Mouse (Mus musculus) CD8-positive naive resting alpha-beta T cell, adult 57 days (primary cell): Measurements from ENCODE around the gene Ache. TPM values are rescaled to one million over a fixed set of nuclear protein-coding genes. Genes with fewer than 3 reads are reported as not detected.

Experiments
- total RNA-seq: library from RNA; stranded (reverse); gene quantifications from one replicate; pipeline ENCODE4 v1.2.4, GENCODE M21; 2023

Ache gene
- 0.80 TPM for total RNA-seq

GRCm38 (mm10) chr5:137287032-137287952 is at the start of gene Ache:
Ache (plus strand) TSS chr5:137287519.

GRCm38 (mm10) chr5:137293839-137294743 is 6.8 kb downstream of the Ache start, which contains the start of gene Ufsp1:
Ufsp1 (plus strand) TSS chr5:137294629.

GRCm38 (mm10) chr5:137307071-137307912 is 20.0 kb downstream of the Ache start, which contains the start of gene Srrt:
Srrt (minus strand) TSS chr5:137307674.

GRCm38 (mm10) chr5:137314193-137315083 is 27.1 kb downstream of the Ache start, which contains the start of gene Trip6:
Trip6 (minus strand) TSS chr5:137314404.

GRCm38 (mm10) chr5:137333512-137334174 is 46.3 kb downstream of the Ache start, which contains the start of gene Slc12a9:
Slc12a9 (minus strand) TSS chr5:137333597.

Other genes with a start within 250 kb of the Ache start
- 25.9 TPM for gene Ap1s1, start 241.4 kb upstream of the Ache start, total RNA-seq
- gene Serpine1, start 215.3 kb upstream of the Ache start, total RNA-seq, result not detected
- 87.5 TPM for gene Trim56, start 171.3 kb upstream of the Ache start, total RNA-seq
- gene Muc3, start 138.2 kb upstream of the Ache start, total RNA-seq, result not detected
- gene Muc3a, start 75.1 kb upstream of the Ache start, total RNA-seq, result 3.5 TPM
- gene Ufsp1, start 7.1 kb downstream of the Ache start, total RNA-seq, result 0.86 TPM
- gene Srrt, start 20.2 kb downstream of the Ache start, total RNA-seq, result 437 TPM
- 7.5 TPM for gene Trip6, start 26.9 kb downstream of the Ache start, total RNA-seq
- 16.9 TPM for gene Slc12a9, start 46.1 kb downstream of the Ache start, total RNA-seq
- gene Ephb4, start 62.6 kb downstream of the Ache start, total RNA-seq, result 0.21 TPM
- 0.03 TPM for gene Zan, start 189.5 kb downstream of the Ache start, total RNA-seq
- gene Pop7, start 215.0 kb downstream of the Ache start, total RNA-seq, result 30.3 TPM
- gene Gigyf1, start 231.0 kb downstream of the Ache start, total RNA-seq, result 92.9 TPM
- not detected for gene Epo, start 245.7 kb downstream of the Ache start, total RNA-seq
- gene Gnb2, start 246.0 kb downstream of the Ache start, total RNA-seq, result 300 TPM